Mouse (Mus musculus) midbrain, embryonic 16.5 days (tissue): ENCODE measurements around the gene Tigit. TPM values are rescaled to one million over a fixed set of nuclear protein-coding genes. Genes with fewer than 3 reads are reported as not detected.
A peak's percentile ranks its signal among the peaks of the same experiment; 100 is the strongest.

Experiments
- ATAC-seq: fragments of 200-750 bp; cut with Nextera tagmentation; 2 replicates; pipeline ENCODE4 v1.8.0; 2017; ENCODE audit warnings: moderate TSS enrichment
- H3K27ac ChIP-seq: fragments of 300-500 bp; sonication (generic); 2 replicates; pipeline ENCODE4 v1.5.1; 2014; ENCODE audit warnings: mild to moderate bottlenecking, low read length, mixed read lengths
- H3K27me3 ChIP-seq: fragments of 300-500 bp; sonication (generic); 2 replicates; pipeline ENCODE4 v1.6.1; 2014; ENCODE audit warnings: low read depth, low read length, mixed read lengths; ENCODE audit not compliant: control insufficient read depth, insufficient read depth
- H3K36me3 ChIP-seq: fragments of 300-500 bp; sonication (generic); 2 replicates; pipeline ENCODE4 v1.6.1; 2014; ENCODE audit warnings: mild to moderate bottlenecking, low read length, moderate library complexity, mixed read lengths; ENCODE audit not compliant: control insufficient read depth, insufficient read depth
- H3K4me1 ChIP-seq: fragments of 300-500 bp; sonication (generic); 2 replicates; pipeline ENCODE4 v1.6.1; 2014; ENCODE audit warnings: mild to moderate bottlenecking, low read length, mixed read lengths; ENCODE audit not compliant: control insufficient read depth, insufficient read depth
- H3K4me2 ChIP-seq: fragments of 300-500 bp; sonication (generic); 2 replicates; pipeline ENCODE4 v1.6.1; 2014; ENCODE audit warnings: mild to moderate bottlenecking, low read length, mixed read lengths
- H3K4me3 ChIP-seq: fragments of 300-500 bp; sonication (generic); 2 replicates; pipeline ENCODE4 v1.5.1; 2014; ENCODE audit warnings: low read depth, mild to moderate bottlenecking, low read length, moderate library complexity, mixed read lengths
- H3K9ac ChIP-seq: fragments of 300-500 bp; sonication (generic); 2 replicates; pipeline ENCODE4 v1.6.1; 2014; ENCODE audit warnings: low read depth, low read length, mixed read lengths
- H3K9me3 ChIP-seq: fragments of 300-500 bp; sonication (generic); replicated peaks from 2 replicates; pipeline ENCODE4 v1.6.1; 2014; ENCODE audit warnings: mild to moderate bottlenecking, low read length, mixed read lengths; ENCODE audit not compliant: control insufficient read depth, poor library complexity, severe bottlenecking
- WGBS: fragments of 180-500 bp; shearing (Covaris S2); extraction: QIAGEN DNeasy Blood & Tissue Kit; methylation state at CpG from one replicate; pipeline ENCODE4 v1.1.7; 2014; 5-methylcytosine and 5-hydroxymethylcytosine counted together
- polyA plus RNA-seq: library from polyadenylated mRNA; unstranded; fragments of >200 nt; fragmentation: Nextera tagmentation; extraction: Ambion mirVana; gene quantifications from 2 replicates; pipeline ENCODE4 v1.2.1, GENCODE M21; 2015

Gene Tigit
- polyA plus RNA-seq: not detected in 2 replicates

- Histone ChIP-seq H3K27ac (no peak within 1 kb of the TSS), H3K36me3 (no peaks in the 10 kb centered on the region), H3K27me3 (no peaks in the 10 kb centered on the region), H3K4me3 (no peak within 1 kb of the TSS), H3K9ac (no peak within 1 kb of the TSS), H3K4me1 (no peaks in the 10 kb centered on the region), H3K4me2 (no peak within 1 kb of the TSS), H3K9me3 (no peaks in the 10 kb centered on the region)
- WGBS: 86% methylated on average over 7 of the region's 7 CpGs
- no peak for ATAC-seq
Measured at GRCm38 (mm10) chr16:43663978-43664579, at the start of gene Tigit. Gene Tigit, minus strand, starts transcription at chr16:43664146.

DNA sequence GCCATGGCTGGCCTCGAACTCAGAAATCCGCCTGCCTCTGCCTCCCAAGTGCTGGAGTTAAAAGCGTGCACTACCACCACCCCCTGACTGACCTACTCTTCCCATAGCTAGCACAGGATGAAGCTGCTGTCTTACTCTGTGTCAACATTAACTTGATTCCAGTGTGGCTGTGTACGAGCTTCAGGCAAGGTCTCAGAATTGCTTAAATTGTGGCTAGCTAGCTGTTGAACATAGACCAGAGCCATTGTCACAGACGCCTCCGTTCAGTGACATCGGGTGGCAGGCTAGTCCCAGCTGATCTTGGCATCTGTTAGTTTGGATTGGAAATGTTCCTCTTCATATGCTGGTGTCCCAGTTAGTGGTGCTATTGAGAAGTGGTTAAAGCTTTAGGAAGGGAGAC, 47.4 kb upstream of the Tigit start:
- Histone ChIP-seq H3K4me2 (no peak overlapping the region), H3K9me3 (0 out of 2 replicates have a peak, but pooled peaks cover under 1% of the 10 kb centered on the region), H3K4me3 (no peak overlapping the region), H3K27ac (no peak overlapping the region), H3K27me3 (no peaks in the 10 kb centered on the region), H3K4me1 (peaks cover 13% of the 10 kb centered on the region), H3K9ac (no peak overlapping the region), H3K36me3 (no peaks in the 10 kb centered on the region)
- WGBS: 96% methylated on average over 7 of the region's 7 CpGs
- no peak for ATAC-seq

DNA sequence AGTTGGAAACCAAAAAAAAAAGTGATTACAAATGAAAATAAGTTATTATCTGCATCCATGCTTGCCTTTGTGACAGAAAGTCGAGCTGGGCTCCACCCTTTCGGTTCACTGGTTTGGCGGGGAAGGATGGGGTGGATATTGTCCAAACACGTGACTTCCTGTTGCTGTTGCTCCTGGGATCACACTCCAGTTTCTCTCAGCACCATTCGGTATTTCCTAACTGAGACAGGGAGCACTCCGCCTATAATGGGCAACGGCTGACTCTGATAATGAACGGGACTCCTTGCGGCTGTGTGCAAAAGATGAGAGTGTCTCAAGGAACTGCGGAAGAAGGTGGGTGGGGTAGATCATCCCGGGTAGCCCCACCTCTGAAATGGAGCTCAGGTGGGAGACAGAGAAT, 46.7 kb upstream of the Tigit start:
- H3K4me3 ChIP-seq: no peak overlapping the region
- H3K9me3 ChIP-seq: no peaks in the 10 kb centered on the region
- 82% methylated on average over 11 of the region's 11 CpGs for WGBS
- peaks cover 13% of the 10 kb centered on the region for H3K4me1 ChIP-seq
- H3K36me3 ChIP-seq: no peaks in the 10 kb centered on the region
- H3K27me3 ChIP-seq: no peaks in the 10 kb centered on the region
- no peak overlapping the region for H3K9ac ChIP-seq
- H3K4me2 ChIP-seq: no peak overlapping the region
- ATAC-seq: no peak
- H3K27ac ChIP-seq: no peak overlapping the region

DNA sequence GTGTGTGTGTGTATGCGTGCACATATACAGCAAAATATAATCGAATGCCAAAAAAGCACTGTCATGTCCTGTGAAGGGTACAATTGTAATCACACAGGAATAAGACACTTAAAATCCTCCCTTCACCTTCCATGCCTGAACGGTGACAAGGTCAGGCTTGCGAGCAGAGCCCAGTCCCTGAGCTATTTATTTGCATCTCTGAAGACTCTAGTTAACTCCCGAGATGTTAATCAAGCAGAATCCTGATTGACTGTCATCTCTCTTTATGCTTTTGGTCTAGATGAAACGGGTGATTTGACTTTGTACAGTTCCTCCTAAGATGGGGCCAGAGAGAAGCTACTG, 46.2 kb upstream of the Tigit start:
- WGBS: 34% methylated on average over 6 of the region's 6 CpGs
- Histone ChIP-seq H3K9ac (no peak overlapping the region), H3K36me3 (no peaks in the 10 kb centered on the region), H3K4me3 (no peak overlapping the region), H3K4me1 (peaks cover 13% of the 10 kb centered on the region), H3K27ac (0 out of 2 replicates have a peak overlapping the region, but pooled peaks have one; percentile 4), H3K27me3 (no peaks in the 10 kb centered on the region), H3K4me2 (peak overlapping the region; percentile 58), H3K9me3 (no peaks in the 10 kb centered on the region)
- ATAC-seq: peak; percentile 40; the same call in 1 of the 2 replicates

- Histone ChIP-seq H3K27ac (peak overlapping the region; percentile 77), H3K9ac (peak overlapping the region; percentile 53; the same call in 1 of the 2 replicates), H3K4me1 (peaks cover 13% of the 10 kb centered on the region), H3K4me2 (peak overlapping the region; percentile 58), H3K27me3 (no peaks in the 10 kb centered on the region), H3K36me3 (no peaks in the 10 kb centered on the region), H3K4me3 (peak overlapping the region; percentile 28), H3K9me3 (no peaks in the 10 kb centered on the region)
- peak; percentile 79 for ATAC-seq
- 22% methylated on average over 9 of the region's 9 CpGs for WGBS
Measured at GRCm38 (mm10) chr16:43709432-43710133, 45.6 kb upstream of the Tigit start.

DNA sequence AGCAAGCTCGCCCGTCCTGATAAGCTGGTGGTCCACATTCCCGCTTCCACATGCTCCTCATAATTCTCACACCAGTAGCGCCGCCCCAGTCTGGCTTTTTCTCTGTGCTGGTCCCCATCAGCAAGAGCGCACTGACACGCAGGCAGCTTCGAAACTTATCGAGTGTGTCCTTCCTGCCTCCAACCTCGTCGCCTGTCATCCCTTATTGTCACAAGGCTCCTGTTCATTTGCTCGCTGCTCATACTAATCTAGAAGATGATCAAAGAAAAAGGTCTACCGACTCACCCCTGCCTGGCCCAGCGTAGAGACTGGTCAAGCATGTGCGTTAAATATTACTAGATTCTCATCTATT, 45.1 kb upstream of the Tigit start:
- Histone ChIP-seq H3K9ac (peak overlapping the region; percentile 53; the same call in 1 of the 2 replicates), H3K36me3 (no peaks in the 10 kb centered on the region), H3K4me1 (peaks cover 13% of the 10 kb centered on the region), H3K27me3 (no peaks in the 10 kb centered on the region), H3K4me3 (peak overlapping the region; percentile 28), H3K4me2 (peak overlapping the region; percentile 58), H3K9me3 (no peaks in the 10 kb centered on the region), H3K27ac (peak overlapping the region; percentile 77)
- ATAC-seq: peak; percentile 76
- 39% methylated on average over 15 of the region's 15 CpGs for WGBS

DNA sequence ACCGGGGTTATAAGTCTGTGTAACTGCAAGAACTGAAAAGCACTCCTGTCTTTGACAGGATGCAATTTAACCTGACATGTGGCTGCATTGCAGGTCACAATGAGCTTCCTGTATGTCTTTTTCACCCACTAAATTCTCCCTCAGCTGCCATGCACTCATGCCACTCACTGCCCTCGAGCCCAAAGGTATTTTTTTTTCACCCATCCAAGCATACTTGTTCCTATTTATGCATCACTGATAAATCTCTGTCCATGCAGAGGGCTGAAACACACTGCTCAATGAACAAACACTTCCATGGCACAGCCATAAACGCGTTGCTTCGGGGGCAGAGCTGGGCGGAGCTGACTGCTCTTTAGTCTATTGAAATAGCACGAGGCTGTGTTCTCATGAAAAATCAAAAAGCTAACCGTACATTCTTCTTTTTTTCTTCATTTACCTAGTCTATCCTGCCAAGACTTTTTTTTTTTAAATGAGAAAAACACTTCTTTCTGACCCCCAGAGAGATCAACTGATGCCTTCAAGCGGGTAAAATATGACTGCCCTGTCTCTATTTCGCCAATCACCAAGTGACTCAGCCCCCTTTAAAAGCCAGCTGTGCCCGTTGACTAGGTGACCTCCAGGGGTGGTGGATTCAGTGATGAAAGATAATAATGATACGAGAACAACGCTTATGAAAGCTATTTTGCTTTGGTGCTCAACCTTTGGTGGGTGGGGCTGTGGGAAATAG, 44.6 kb upstream of the Tigit start:
- ATAC-seq: peak; percentile 44; the same call in 1 of the 2 replicates
- H3K4me1 ChIP-seq: peaks cover 13% of the 10 kb centered on the region
- no peaks in the 10 kb centered on the region for H3K36me3 ChIP-seq
- peak overlapping the region; percentile 58 for H3K4me2 ChIP-seq
- H3K9ac ChIP-seq: peak overlapping the region; percentile 53; the same call in 1 of the 2 replicates
- peak overlapping the region; percentile 28 for H3K4me3 ChIP-seq
- H3K27me3 ChIP-seq: no peaks in the 10 kb centered on the region
- no peaks in the 10 kb centered on the region for H3K9me3 ChIP-seq
- 49% methylated on average over 13 of the region's 13 CpGs for WGBS
- H3K27ac ChIP-seq: peak overlapping the region; percentile 77

GRCm38 (mm10) chr16:43701765-43702504, 38.0 kb upstream of the Tigit start:
- peak; percentile 36; the same call in 1 of the 2 replicates for ATAC-seq
- H3K27ac ChIP-seq: no peak overlapping the region

More at GRCm38 (mm10) chr16:43701765-43702504, 38.0 kb upstream of the Tigit start:
- no peaks in the 10 kb centered on the region for H3K27me3 ChIP-seq
- H3K9ac ChIP-seq: no peak overlapping the region
- no peaks in the 10 kb centered on the region for H3K36me3 ChIP-seq
- H3K9me3 ChIP-seq: no peaks in the 10 kb centered on the region
- H3K4me3 ChIP-seq: no peak overlapping the region
- WGBS: 75% methylated on average over 14 of the region's 14 CpGs
- H3K4me1 ChIP-seq: no peaks in the 10 kb centered on the region
- no peak overlapping the region for H3K4me2 ChIP-seq
